Mouse (Mus musculus) E14TG2a.4 (cell line): ENCODE results near the gene Xrra1.

Source experiments
- CTCF ChIP-seq: conservative IDR thresholded peaks from 2 replicates; pipeline ENCODE4 v1.5.1; 2014; ENCODE audit warnings: low read length
- NANOG ChIP-seq: IDR thresholded peaks from 2 replicates; pipeline ENCODE4 v1.6.1; 2014; ENCODE audit warnings: borderline replicate concordance, low read length, mixed read lengths

- TF ChIP-seq CTCF: no peak
- no peak for TF ChIP-seq NANOG
Observed at GRCm38 (mm10) chr7:99947329-99947728, 88.4 kb downstream of the Xrra1 start.
